Mouse (Mus musculus) natural killer cell, adult 2 months (primary cell): ENCODE measurements around the gene Cpa2.

Experiments used
- DNase-seq, 2 experiments: peaks; one replicate each; pipeline ENCODE4 v3.0.0; 2022; ENCODE audit warnings: low spot score in 2 of 2

Cpa2 gene

DNA sequence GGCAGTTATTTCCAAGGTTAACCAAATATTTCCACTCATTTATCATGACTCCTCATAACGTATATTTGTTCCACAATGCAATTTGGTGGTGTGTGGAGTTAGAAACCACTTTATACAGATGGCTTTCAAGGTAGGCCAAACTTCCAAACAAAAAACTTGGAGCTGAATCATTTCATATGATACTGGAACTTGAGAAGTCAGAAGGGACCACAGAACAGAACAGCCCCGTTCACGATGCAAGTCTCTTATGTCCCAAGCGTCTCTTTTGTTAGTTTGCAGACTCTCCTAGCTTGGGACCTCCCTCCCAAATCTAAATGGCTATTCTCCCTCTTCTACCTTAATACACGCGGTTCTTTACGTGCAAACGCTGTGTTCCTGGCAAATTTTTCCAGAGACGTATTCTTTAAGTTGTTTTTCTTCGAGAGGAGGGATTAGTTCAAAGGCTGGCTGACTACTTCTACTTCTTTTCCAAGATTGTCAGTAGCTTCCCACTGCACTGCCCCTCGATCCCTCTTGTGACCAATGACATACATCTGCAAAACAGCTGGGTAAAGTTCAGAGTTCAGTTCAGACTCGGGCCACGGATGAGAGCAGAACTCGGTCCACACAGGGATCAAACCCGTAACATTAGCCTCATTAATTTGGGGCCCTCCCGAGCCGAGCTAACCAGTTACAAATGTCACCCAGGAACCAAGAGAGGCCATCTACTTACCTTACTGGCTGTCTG, 35.3 kb downstream of the Cpa2 start:
- DNase-seq, result no peak

DNA sequence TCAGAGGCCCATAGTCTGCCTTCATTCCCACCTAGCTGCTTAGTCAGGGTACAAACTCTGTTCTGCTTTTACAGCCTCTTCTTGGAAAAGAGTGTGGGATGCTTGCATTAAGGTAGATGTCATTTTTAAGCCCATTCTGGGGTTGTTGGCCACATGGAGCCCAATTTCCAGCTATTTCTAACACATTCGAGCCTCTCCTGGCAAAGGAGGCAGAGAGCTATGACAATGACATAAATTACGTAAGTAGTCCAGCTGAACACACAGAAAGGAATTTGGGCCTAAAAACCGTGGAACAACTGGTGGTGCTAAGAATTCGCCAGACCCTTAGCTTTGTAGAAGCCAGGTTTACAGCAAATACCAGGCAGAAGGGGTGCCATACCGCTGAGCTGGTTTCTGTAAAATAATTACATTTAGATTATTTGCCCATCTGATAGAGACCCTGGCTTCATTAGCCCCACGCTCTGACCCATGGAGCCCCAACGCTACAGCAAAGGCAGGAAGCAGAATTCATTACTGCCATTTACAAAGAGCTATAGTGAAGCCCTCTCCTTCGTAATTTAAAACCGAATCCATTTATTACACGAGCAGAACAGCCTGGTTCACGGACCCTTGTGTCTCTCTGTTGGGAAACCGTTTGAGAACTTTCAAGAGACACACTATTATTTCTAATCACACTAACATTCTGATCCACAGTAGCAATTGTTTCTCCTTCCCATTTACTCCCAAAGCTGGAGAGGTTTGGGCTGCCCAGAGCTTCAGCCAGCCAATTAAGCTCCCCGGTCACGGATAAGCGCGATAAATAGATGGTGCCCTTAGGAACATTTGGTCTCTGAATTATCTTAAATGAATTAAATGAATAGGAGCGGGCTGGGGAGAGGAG, 38.8 kb downstream of the Cpa2 start:
- DNase-seq, result no peak

DNA sequence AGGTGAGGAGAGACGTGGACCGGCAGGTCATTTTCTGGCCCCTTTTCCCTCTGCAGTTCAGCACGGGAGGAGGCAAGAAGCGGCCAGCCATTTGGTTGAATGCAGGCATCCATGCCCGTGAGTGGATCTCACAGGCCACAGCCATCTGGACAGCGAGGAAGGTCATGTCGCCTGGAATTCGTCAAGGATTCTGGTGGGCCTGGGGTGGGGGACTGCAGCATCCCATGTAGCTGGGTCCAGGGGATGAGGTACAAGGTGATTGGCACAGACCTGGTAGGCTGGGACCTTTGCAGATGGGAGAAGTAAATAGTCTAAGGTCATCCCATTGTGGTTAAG, 39.4 kb downstream of the Cpa2 start:
- DNase-seq, result no peak

DNA sequence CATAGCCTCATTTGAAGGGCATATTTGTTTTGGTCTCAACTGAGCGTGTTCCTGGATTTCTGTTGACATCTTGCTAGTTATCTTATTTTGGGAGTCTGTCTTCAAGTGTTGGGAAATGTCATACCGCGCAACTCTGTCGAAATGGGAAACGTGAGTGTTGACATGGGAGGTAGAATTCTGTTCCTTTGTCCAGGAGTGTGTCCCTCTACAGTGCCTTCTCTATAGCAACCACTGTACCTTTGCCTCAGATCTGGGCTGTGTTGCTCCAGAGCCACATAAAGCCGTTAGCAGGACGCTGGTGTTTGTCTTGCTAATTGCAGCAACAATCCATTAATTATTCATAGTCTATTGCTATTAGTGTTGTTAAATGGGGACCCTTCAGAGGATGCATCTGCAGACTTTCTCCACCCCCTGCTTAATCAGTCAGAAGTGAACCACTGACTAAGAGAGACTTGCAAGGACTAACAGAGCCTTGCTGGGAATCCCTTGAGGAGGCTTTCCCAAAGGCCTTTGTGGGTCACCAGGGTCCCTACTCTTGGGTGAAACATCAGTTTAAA, 45.6 kb downstream of the Cpa2 start:
- DNase-seq, result no peak

DNA sequence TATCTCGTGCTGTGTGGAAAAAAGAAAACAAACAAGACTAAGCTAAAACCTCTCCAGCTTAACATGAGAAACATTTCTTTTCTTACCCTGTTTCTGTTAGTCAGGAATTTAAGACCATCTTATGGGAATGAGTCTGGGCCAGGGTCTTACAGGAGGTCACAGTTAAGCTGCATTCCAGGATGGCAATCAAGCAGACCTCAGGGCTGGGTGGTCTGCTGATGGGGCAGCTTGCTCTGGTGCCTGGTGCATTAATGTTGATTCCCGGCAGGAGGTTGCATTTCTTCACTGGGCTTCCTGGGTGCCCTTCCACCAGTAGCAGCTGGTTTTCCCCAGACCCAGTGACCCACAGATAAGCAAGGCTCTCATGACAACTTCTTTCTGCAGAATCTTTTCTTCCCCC, 48.4 kb downstream of the Cpa2 start:
- DNase-seq, result no peak

DNA sequence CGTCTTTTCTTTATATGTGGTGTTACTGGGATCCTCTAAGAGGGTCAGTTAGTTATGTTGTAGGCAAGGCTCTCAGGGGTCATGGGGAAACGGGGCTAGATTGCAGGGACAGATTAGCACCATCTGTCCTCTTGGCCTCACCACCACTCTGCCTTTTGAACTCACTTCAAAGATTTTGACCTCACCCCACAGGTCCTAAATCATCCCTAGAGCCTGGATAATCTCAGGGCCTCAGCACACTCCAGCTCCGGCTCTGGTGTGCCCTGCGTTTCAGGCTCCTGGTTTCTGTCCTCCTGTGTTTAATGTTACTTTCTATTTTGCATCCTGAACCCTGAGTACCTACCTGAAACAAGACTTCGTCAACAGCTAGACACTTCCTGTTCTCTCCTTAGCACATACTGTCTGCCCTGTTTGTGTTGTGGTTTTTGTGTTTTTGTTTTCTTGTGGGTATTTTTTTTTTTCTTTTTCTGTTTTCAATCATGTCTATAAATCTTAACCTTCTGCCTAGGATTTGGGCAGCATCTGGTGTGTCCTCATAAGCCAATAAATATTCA, 50.5 kb downstream of the Cpa2 start:
- no peak for DNase-seq

DNA sequence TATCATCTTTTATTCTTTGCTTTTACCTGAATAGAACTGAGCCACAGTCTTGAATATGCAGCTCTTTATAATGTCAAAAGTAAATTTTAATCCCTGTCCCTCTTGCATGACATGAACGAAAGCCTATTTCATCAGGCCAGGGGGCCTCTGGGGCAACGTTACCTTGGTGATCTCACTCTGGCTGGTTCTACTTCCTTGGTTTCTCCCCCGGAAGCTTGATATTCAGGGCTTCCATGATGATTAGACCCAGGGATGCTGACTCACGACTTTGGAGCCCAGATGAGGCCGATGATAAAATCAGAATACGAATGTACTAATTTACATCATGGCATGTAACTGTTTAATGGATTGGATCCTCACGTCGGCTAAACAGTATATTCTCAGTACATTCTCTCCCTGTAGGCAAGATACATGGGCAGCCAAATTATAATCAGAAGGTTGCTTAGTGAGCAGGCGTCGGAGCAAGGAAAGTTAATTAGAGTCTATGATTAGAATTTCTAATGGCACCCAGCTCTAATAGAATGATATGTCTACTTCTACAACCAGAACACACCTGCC, 51.1 kb downstream of the Cpa2 start:
- no peak for DNase-seq

DNA sequence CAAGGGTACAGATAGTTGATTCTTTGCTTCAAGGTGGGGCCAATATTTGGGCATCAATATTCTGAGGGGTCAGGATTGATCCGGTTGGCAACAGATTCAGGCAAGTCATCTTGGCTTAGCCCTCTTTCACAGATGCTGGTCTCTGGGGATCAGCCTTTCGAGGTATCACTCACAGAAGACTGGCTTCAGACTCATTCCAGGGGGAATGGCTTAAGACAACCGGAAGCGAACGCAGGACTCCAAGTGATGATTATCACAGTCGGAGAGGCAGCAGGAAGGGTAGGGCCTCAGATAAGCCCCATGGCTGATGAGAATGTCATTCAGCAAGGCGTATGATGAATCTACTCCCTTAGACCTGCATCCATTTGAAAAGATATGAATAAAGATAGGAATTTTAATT, 53.0 kb downstream of the Cpa2 start:
- no peak for DNase-seq

DNA sequence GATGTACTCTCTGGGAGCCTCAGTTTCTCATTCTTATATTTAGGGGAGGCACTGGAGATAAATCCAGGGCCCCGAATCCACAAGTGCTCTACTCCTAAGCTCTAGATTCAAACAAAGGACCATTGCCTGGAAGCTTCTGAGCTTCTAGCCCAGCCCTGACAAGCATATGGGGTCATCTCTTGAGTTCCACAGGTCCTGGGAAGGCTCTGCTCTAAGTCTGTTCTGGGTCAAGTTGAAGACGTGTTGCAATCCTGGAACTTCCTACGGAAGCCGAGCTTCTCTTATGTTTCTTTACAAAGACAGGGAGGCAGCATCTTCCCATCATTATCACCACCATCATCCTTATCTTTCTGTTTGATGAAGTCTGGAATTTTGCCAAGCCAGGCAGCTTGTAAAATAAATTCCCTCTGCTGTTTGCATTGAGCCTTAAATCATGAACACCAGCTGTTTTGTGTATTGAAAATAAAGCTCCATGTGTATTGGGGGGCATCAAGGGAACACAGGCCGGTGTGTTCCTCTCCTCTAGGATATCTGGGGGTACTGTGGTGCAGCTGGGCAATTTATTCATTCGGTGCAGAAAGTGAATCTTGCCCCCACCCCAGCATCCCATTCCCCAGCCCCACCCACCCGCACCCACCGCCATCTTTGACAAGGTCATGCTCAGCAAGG, 55.0 kb downstream of the Cpa2 start:
- no peak for DNase-seq

DNA sequence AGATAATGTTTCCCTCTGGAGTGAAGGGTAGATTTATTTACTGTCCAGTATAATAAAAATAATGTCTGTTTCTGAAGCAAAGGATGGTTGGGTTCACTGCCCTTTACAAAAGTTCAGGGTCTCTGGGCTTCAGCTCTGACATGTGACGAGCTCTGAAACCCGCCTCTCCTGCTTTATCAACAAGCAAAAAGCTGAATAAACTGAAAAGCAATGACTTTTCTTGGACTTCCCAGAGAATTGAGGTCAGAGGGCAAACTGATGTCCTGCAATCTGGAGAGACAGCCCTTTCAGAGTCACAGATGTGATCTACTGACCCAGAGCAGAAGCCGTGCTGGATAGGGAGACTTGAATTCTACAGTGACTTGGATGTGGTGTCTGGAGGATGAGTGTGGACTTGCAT, 58.7 kb downstream of the Cpa2 start:
- no peak for DNase-seq

DNA sequence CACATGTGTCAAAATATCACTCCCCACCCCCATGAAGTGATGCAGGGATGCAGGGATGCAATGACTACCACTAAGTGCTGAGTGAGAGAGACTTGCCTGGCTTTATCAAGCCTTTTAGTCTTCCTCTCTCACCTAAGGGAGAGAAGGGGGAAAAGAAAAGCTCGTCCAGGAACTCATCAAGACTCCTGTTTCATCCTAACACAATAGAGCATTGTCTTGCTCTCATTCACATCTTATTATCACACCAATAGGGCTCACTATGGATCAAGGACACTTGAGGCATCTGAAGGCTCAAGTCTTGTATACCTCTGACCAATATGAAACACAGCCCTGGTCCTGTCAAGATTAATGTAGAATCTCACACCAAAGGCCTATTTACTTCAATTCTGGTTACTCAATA, 59.6 kb downstream of the Cpa2 start:
- no peak for DNase-seq

DNA sequence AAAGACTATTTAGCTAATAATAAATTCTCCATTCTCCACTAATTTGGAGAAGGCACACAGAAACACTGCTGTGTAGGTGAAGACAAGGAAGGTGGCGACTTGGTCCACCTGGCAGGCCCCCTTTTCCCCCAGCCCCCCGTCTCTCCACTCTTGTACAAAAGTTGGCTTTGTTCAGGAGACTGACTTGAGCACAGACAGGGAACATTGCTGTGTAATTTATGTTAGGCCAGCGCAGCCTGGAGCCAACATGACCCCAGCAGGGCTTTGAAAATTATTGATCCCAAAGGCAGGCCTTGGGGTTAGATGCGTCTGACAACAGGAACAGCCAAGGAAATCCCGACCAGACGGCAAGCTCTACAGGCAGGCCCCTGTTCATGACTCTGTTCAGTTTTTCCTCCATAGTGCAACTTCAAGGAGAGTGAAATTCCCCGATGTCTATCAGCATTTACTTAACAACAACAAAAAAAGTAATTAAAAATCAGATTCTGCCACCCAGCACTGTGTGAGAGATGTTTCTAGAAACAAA, 63.0 kb downstream of the Cpa2 start:
- DNase-seq, result no peak

DNA sequence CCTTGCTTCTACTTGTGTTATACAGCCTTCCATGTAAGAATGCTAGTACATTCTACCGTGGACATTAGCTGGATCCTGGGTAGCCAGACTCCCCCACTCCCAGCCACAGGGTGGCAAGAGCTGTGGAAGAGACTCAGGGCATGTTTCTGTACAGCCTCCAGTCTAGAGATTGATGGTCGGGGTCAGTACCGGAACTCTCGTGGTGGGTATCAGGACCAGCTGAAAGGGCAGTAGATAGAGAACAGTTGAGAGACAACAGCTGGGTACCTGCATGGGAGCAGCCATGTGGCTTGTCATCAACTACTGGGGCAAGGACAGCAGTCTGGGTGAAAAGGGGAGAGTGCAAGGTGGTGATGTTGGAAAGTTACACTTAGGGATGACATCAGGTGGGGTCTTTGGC, 63.7 kb downstream of the Cpa2 start:
- no peak for DNase-seq

DNA sequence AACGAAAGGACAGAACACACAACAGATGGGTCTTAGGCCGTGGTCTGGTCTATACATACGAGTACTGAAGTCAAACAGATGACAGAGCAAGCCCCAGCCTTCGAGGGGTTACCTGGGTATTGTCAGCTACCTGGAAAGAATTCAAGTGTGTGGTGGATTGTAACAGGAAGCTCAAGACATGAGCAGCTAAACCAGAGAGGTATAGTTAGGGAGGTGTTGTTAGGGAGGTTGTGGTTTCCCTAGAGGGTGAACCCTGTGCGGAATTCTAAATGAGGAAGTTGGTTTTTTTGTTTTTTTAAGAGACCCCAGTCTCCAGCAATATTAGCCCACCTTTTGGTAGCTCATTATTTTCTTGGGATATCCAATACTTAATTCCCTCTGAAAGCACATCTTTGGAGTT, 64.3 kb downstream of the Cpa2 start:
- no peak for DNase-seq

DNA sequence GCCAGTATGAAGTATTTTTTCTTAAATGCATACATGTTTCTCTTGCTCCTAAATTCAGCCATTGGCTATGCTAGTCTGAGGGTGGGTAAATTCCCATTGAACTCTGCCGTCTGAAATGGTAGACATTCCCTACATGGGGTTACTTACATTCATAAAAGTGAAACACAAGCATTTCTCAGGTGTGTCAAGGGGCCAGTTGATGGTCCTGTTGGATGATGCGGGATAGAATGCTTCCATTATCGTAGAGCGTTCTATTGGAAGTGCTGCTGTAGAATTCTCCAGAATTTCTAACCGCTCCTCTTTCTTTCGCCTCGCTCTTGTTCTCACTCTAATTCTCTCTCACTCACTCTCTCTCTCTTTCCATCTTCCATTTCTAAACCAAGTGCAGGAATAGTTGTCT, 69.3 kb downstream of the Cpa2 start, which contains the start of gene Cpa5:
Cpa5 (plus strand) TSS at position 301 of the 400 bp plus-strand sequence.
- no peak for DNase-seq

DNA sequence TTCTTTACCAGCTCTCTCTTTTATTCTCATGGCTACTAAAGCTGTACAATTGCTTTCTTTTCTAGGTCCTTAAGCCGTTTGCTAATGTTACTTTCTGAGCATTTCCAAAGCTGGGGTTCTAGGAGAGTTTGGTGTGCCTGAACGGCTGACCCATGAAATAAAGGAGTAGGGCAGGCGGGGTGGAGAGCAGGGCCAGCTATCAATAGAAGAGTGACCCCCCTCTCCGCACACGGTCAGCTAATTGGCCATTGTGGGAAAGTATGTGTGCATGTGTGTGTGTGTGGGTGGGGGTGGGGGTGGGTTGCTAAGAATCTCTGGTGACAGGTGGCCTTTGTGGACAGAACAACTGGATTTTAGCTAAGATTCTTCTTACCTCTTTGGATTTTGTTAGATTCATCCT, 69.8 kb downstream of the Cpa2 start:
- DNase-seq, result no peak
